Mouse (Mus musculus): ENCODE measurements around the gene Ern2.

DNA sequence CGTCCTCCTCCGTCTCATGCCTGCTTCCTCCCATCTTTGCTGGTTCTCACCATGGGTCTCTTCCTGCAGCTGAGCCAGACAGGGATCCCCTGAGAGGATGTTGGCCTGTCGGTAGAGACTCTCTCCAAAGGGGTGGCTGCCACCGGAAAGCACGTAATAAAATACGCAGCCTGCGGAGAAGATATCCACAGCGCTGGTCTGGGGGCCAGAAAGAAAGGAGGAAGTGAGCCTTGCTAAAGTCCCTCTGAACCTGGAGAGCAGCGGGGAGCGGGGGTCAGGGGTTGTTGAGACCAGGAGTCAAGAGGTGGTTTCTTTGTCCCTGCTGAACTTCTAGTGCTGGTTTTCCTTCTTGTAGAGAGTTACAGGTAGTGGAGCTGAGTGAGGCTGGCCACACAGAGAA, 14.4 kb downstream of the Ern2 start:
- no peak for TF ChIP-seq POLR2A (IDR thresholded peaks at IDR 0.05; ENCODE audit: insufficient read length, low read depth)
- TF ChIP-seq E2F4 (IDR thresholded peaks at IDR 0.05; ENCODE audit: insufficient read depth), result no peak
- no peak for TF ChIP-seq POLR2AphosphoS2 (IDR thresholded peaks at IDR 0.05; ENCODE audit: insufficient read length, low read depth)
- TF ChIP-seq TCF12 (IDR thresholded peaks at IDR 0.05; ENCODE audit: insufficient read depth, poor library complexity, severe bottlenecking), result no peak
- TF ChIP-seq SRF (IDR thresholded peaks at IDR 0.05; ENCODE audit: control insufficient read depth, insufficient read length, low read depth), result no peak

All from myocyte (in vitro differentiated cells).